Mouse (Mus musculus): ENCODE results near the gene Wnt2. TPM values are rescaled to one million over a fixed set of nuclear protein-coding genes. Genes with fewer than 3 reads are reported as not detected.

The Wnt2 gene
- not detected in 2 replicates for total RNA-seq (2023)

GRCm38 (mm10) chr6:18029746-18030656, at the start of gene Wnt2:
Gene Wnt2 (minus strand): TSS chr6:18030585.

Other genes starting within 250 kb of the Wnt2 start
- gene Asz1, start 78.5 kb upstream of the Wnt2 start, total RNA-seq (2023), result not detected in 2 replicates
- not detected in 2 replicates for gene Cftr, start 140.1 kb upstream of the Wnt2 start, total RNA-seq (2023)